Mouse (Mus musculus): ENCODE data around the gene Tln1.
"Not testable (repeated sequence)": the region's sequence is repeated elsewhere in the genome, so short reads cannot be mapped to it uniquely, and the experiment has no call there.

Gene Tln1

DNA sequence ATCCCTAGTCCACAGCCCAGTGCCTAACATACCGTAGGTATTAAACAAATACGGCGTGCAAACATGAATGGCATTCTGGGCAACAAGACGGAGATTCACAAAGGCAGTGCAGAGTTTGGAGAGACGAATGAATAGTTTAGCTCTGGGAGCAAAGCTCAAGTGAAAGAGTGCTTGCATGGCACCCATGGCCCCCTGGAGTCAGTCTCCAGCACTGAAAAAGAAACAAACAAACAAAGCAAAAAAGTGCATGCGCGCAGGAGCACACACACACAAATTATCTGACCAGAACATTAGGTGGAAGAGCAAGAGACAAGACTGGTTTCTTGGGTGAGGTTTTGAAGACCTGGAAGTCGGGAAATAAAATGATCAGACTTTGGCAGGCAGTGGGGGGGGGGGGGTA, 56.4 kb downstream of the Tln1 start:
- no peak for DNase-seq (ENCODE audit: low spot score in 2 of 2)

DNA sequence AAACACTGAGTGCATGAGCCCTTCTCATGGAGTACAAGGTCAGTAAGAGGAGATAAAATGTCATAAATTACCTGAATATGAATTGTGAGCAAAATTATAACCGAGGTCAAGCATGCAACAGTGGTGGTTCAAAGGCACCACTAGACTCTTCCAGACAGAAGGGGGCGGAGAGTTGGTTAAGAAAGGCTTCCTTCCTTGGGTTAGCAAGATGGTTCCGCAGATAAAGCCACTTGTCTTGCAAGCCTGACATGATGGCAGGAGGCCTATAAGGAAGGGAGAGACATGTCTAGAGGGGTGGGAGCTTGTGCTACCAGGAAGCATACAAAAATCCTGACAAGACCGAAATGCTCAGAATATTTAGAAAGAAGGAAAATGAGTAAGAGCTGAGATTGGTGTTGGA, 58.2 kb downstream of the Tln1 start:
- DNase-seq (ENCODE audit: low spot score in 2 of 2), result no peak

DNA sequence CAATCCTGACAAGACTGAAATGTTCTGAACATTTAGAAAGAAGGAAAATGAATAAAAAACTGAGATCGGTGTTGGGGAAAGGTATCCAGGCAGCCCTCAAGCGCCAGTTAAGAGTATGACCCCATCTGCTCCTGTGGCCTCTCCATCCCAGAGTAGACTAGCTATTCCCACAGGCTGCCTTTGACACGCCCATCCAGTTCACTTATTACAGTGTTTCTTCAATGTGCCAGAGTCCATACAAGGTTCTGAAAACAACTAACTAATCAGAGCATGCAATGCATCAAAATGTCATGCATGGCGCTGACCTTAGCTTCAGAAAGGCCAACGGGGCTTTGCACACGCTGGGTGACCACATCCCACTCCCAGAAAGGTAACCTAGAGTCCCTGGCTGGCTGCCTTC, 59.0 kb downstream of the Tln1 start:
- DNase-seq (ENCODE audit: low spot score in 2 of 2), result no peak

DNA sequence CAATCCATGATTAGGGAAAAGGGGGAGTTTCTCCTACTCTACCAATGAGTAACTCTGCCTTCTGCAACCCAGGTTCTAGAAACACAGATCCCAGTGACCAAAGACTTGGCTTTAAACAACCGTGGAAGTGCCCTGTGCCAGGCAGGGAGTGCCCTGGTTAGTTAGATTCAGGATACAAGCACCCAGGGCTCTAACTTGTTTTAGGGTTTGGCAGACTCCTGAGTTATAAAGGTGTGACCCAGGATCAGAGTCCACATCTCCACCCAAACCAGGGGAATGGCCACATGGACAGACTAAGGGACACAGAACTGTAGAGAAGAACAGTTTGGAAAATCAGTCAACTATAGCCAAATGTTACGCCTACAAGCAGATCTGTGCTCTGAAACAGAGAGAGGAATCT, 59.5 kb downstream of the Tln1 start:
- no peak for DNase-seq (ENCODE audit: low spot score in 2 of 2)

DNA sequence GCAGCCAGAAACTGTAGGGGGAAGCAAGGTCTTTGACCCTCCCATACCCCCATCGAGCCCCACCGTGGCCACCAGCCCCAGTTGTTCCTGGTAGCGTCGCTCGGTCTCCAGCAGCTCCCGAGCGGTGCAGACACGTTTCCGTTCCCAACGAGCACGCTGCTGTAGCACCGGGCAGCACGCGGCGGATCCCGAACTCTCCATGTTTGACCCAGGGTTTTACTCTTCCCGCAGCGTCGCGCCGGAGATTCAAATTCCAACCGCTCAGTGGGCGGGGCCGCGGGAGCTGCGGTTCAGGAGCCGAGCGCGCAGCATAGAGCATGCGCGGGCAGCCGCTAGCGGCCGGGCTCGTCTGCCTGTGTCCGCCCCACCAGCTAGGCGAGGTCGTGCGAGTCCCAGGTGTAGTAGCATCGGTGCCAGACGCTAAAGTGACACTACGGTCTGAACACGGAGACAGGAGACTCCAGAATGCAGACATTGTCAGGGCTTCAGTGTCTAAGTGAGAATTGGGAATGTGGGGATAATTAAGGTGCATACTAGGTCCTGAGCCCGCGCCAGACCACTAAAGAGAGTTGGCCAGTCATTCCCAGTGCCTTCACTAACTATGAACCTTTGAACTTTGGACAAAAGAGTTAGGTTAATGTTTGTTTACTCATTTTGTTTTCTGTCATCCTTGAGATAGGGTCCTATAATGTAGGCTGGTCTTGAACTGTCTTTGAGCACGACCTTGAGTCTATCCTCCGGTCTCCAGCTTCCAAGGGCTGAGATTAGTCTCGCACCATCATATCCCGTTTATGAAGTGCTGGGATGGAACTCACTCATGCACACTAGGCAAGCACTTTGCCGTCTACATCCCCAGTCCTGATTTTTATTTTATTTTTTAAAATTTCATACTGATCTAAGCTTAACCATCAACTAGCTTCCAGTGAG, 62.8 kb downstream of the Tln1 start, which contains the start of gene Arhgef39:
Gene Arhgef39 (minus strand): TSS at position 289 of the 927 bp plus-strand sequence.
- DNase-seq (ENCODE audit: low spot score in 2 of 2), result peak; percentile 31 to 45

DNA sequence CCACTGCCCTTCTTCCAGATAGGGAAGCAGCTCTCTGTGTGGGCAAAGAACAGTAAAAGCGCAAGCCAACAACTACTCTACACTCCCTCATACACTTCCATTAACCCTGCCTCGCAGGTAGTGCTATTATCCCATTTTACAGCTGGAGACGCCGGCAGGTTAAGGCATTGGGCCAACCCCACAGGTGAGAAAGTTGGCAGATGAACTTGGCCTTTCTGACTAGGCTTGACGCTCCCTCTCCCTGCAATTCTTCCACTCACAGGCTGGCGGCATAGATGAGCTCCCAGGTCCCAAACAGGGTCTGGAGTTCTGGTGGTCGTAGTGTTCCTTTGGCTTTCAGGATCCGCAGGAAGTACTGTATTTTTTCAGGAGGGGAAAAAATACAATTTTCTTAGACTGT, 63.5 kb downstream of the Tln1 start:
- no peak for DNase-seq (ENCODE audit: low spot score in 2 of 2)

DNA sequence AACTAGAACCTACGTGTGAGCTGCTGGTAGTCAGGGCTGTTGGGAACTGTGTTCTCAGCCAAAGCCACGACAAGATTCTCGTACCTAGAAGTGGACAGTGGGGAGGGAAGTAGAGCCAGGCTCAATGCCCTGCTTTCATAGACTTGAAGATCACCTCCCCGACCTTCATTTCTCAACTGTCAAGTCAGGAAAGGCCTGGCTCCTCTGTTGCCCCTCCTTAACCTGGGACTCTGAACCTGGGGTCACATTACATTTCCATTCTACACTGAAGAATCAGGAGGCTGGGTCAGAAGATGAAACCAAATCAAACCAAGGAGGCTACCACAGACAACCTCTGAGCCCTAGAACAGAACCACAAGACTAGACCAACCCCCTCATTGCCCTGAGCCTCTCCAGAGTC, 64.5 kb downstream of the Tln1 start:
- DNase-seq (ENCODE audit: low spot score in 2 of 2), result no peak

DNA sequence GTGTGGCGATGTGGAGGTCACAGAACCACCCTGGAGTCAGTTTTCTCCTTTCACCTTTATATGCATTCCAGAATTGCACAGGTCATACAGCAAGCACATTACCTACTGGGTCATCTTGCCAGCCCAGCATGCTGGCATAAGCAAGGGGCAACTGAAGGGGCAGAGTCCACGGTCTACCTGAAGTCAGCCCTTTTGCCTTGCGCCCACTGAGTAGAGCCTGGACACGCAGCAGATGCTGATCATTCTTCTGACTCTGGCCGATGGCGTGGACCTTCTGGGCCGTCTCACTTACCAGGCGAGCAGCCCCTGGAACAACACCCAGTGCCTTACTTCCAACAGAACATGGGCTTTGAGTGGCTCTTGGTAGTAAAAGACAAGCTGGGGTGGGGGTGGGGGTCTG, 65.1 kb downstream of the Tln1 start:
- no peak for DNase-seq (ENCODE audit: low spot score in 2 of 2)

DNA sequence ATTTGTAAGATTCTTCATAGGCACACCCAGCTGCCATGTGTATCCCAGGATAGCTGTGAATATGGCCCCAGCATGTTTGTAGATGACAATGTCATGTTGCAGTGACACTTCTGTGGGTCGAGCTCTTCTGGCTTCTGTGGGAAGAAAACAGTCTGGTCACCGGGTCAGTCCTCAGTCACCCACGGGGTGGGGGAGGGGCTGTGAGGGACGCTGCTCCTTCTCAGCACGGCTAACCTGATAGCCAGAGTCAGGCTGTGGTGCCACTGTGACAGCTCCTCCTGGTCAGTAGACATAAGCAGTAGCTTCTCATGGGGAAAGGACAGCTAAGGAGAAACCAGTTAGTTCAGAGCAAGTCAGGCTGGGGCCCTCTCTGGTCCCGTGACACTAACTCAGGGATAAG, 65.9 kb downstream of the Tln1 start:
- DNase-seq (ENCODE audit: low spot score in 2 of 2), result no peak

DNA sequence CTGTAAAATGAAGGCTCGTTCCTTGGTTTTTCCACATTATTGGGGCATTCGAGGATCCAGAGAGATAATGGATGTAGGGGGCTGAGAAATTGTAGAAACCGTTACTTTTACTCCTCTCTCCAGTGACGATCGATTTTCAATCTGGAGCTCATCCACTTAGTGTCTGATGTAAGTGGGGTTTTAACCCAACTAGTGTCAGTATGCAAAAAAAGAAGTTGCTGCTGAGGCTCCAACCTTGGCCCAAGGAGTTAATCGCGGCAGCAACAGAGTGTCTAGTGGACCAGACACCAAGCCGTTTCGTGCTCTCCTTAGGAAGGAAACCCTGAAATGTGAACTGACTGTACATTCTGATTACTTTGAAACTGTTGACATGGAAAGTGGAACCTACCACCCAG, 68.6 kb downstream of the Tln1 start:
- DNase-seq (ENCODE audit: low spot score in 2 of 2), result no peak

DNA sequence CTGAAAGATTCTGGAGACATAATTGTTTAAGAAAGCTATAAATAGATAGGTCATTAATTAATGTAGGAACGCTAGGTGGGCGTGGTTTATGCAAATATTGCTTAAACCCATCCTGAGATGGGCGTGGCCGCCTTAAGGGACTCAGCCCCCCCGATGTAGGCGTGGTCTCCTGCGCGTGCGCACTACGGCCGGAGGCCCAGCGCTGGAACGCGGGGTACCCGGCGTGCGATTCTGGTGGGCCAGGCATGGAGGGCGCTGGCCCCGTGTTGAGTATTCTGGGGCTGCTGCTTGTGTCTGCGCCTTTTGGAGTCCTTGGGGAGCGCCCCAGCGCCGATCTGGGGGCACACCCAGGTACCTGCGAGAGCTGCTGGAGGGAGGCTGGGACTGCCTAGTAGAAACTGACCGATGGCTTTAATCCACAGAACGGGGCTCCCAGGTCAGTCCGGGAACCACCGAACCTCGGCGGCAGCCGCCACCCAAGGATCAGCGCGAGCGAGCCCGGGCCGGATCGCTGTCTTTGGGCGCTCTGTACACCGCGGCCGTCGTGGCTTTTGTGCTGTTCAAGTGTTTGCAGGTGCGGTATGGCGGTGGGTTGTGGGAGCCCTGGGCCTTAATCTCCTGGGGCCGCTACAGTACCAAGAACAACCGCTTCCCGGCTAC, 69.2 kb downstream of the Tln1 start:
- DNase-seq (ENCODE audit: low spot score in 2 of 2), result peak; percentile 91 to 96

DNA sequence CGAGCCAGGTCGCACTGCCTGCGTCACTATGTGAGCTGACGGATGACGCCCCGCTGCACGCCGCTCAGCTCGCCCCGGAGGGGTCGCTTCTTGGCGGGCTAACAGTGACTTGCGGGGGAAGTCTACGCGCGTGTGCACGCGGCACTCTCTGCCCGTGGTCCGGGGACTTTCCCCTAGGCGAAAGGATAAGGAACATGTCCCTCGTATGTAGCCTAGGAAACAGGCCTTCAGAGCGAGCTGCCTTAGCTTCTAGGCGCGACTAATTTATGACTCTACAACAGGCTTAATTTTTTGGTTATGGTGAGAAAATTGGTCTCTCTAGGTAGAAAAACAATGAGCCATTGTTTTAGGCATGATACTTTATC, 69.7 kb downstream of the Tln1 start, which contains the start of gene Ccdc107:
Gene Ccdc107 (plus strand): TSS at position 80 of the 365 bp plus-strand sequence.
- peak; percentile 79 to 84 for DNase-seq (ENCODE audit: low spot score in 2 of 2)

DNA sequence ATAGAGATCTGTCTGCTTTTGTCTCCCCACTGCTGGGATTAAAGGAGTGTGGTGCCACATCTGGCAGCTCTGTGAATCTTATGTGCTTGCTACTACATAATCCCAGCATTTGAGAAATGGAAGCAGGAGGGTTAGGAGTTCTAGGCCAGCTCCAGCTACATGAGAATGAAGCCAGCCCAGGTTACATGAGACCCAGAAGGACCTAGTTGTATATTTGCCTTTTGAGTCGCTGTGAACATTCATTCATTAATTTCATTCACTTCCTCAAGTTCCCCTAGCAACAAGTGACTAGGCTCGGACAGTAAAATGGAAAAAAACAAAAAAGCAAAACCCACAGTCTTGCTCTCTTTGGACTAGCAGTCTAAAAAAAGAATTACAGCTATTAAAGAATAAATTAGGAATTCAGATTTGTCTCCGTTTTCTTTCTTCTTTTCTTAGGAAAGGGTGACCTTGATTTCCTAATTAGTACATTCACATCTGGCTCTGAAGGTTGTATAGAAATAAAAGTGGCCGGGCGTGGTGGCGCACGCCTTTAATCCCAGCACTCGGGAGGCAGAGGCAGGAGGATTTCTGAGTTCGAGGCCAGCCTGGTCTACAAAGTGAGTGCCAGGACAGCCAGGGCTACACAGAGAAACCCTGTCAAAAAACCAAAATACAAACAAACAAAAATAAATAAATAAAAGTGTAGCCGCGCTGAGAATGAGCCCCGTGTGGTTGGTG, 70.2 kb downstream of the Tln1 start:
- DNase-seq (ENCODE audit: low spot score in 2 of 2), result no peak

DNA sequence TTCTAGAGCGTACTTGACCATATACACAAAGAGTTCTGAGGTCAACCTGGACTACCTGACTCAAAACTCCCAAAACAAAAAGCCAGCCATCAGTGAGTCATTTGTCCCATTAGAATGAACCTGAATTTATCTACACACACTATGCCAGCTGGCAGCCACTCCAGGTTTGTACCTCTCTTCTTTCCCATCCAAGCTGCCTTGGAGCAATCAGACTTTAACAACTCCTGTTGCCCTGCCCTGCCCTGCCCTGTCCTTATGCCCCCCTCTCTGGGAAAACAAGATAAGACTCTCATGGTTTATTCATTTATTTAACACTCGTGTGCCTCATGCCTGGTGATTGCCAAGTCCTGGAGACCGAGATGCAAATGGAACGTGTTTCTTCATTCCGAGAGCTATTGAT, 71.7 kb downstream of the Tln1 start:
- no peak for DNase-seq (ENCODE audit: low spot score in 2 of 2)

DNA sequence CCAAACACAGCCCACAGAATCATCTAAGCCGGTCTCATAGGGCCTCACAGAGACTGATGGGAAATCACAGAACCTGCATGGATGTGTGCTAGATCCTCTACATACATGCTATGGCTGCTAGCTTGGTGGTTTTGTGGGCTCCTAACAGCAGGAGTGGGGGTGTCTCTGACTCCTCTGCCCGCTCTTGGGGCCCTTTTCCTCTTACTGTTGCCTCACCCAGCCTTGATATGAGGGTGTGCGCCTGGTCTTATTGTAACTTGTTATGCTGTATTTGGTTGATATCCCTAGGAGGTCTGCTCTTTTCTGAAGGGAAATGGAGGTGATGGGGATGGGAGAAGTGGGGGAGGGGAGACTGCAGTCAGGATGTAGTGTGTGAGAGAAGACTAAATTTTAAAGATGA, 72.9 kb downstream of the Tln1 start:
- no peak for DNase-seq (ENCODE audit: low spot score in 2 of 2)

DNA sequence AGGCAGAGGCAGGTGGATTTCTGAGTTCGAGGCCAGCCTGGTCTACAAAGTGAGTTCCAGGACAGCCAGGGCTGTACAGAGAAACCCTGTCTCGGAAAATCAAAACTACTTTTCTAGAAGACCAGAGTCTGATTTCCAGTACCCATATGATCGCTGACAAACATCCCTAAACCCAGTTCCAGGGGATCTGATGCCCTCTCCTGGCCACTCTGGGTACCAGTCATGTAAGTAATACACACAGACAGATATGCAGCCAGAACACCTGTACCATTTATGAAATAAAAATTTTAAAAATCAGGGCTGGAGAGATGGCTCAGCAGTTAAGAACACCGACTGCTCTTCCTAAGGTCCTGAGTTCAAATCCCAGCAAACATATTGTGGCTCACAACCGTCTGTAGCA, 76.8 kb downstream of the Tln1 start:
- DNase-seq (ENCODE audit: low spot score in 2 of 2), result not testable (repeated sequence)

DNA sequence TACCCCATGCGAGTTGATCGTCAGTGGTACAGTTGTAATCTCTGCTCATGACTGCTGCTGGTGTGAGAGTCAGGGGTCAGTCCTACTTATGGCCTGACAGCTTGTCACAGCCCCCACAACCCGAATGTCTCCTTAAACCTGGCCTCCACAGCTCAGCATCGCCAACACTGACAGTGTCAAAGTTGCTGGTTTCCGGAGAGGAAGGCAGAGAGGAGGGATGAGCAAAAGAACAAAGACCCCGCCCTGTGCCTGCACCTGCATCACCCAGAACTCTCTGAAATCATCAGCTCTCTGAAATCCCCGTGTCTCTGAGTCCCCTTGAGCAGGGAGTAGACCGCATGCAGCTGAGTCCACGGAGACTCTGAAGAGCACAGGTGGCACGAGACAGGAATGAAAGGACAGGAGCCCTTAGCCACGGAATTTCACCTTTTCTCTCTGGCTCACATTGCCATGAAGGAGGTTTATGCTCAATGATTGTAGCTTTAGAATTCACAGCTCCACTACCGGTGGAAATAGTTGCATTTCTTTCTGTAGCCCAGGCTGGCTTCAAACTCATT, 78.9 kb downstream of the Tln1 start, which contains the start of gene Sit1:
Gene Sit1 (minus strand): TSS at position 200 of the 557 bp plus-strand sequence.
- DNase-seq (ENCODE audit: low spot score in 2 of 2), result no peak

DNA sequence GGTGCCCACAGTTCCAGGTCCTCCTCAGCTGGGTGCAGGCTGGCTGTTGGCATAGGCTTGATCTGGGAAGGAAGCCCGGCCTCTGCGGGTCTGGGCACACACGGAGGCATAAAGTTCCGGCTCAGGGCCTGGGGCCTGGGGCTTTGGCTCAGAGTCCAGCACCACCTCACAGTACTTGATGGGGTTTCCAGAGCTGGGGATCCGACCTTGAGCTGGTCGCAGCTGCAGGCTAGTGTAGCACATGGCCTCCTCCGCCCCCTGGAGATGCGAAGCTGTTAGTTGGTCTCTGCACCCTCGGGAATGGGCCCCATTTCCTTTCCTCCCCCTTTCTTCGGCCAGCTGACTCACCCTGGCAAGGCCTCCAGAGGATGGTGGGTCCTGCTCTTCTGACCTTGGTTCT, 79.9 kb downstream of the Tln1 start:
- no peak for DNase-seq (ENCODE audit: low spot score in 2 of 2)

DNA sequence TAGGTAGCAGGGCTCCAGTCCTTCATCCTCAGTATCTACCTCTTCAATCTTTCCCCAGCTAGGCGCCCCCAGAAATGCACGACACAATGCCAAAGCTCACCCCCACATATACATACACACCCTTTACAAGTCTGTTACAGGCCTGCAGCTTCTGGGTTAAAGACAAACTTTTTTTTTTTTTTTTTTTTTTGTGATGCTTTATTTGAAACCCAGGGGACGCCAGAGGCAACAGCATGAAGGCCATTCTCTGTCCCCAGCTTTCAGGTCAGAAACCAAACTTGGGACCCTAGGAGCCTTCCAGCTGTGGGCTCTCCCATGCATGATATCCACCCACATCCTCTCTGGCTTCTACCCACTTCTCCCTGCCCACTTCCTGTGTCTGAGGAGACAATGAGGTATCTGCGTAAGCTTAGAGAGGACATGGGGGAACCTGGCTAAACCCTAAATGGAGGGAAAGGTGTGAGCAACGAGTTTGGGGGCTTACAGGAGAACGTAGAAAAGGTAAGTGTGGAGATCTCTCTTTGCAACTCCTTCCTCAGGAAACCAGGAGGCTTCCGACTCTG, 80.5 kb downstream of the Tln1 start:
- no peak for DNase-seq (ENCODE audit: low spot score in 2 of 2)
